Mouse (Mus musculus) lung, adult 2 months (tissue): Measurements from ENCODE around the gene Dcakd. TPM values are rescaled to one million over a fixed set of nuclear protein-coding genes. Genes with fewer than 3 reads are reported as not detected.

ENCODE experiments used
- DNase-seq: peaks from one replicate; pipeline ENCODE4 v3.0.0; 2022
- H3K4me1 ChIP-seq: fragments of 200-500 bp; 2 replicates; pipeline ENCODE4 v1.6.1; 2011; ENCODE audit warnings: low read length; ENCODE audit not compliant: control insufficient read depth, insufficient read depth
- H3K4me3 ChIP-seq: fragments of 200-500 bp; replicated peaks from 2 replicates; pipeline ENCODE3; 2011; ENCODE audit warnings: low read depth, mild to moderate bottlenecking, control low read depth, low read length; ENCODE audit errors: extremely low read depth
- CTCF ChIP-seq: fragments of 200-500 bp; IDR thresholded peaks from 2 replicates; pipeline ENCODE4 v1.5.1; 2011; ENCODE audit warnings: mild to moderate bottlenecking, low read length, control low read depth; ENCODE audit not compliant: insufficient read depth
- POLR2A ChIP-seq: fragments of 200-500 bp; IDR thresholded peaks from 2 replicates; pipeline ENCODE4 v1.6.1; 2011; ENCODE audit warnings: low read depth, mild to moderate bottlenecking, control low read depth, low read length, borderline replicate concordance; ENCODE audit errors: extremely low read depth
- WGBS: fragments of 180-500 bp; shearing (Covaris S2); methylation state at CpG from one replicate; pipeline ENCODE4 v1.1.7; 2018; 5-methylcytosine and 5-hydroxymethylcytosine counted together
- polyA plus RNA-seq: library from polyadenylated mRNA; depleted of rRNA; stranded (reverse); fragments of >200 nt; gene quantifications from 2 replicates; pipeline ENCODE4 v1.2.3, GENCODE M21; 2012

The Dcakd gene
- polyA plus RNA-seq, 1 experiment, result 54.4 TPM

DNA sequence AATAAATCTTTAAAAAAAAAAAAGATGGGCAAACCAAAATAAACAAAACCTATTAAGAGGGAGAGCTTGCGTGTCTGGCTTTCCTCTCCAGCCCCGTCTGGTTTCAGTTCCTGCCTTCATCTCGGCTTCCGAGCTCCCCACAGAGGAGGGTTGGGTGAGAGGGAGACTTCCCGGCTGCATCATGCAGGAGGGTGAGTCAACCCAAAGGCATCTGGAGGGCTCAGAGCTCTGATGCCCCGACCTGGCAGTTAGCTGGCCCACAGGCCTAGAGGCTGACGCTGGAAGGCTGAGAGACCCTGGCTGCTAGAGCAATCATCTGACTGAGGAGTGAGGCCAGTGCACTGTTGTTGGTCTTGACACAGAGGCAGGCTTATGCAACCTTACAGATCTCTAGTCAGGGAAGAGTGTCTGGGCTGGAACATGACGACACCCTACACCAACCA lies 23.1 kb upstream of the Dcakd start:
- 23% methylated on average over 8 of the region's 8 CpGs for WGBS
- TF ChIP-seq POLR2A (no peak), CTCF (no peak)
- DNase-seq, result peak; percentile 70
- peaks cover 9% of the 10 kb centered on the region for H3K4me1 ChIP-seq
- no peak overlapping the region for H3K4me3 ChIP-seq

DNA sequence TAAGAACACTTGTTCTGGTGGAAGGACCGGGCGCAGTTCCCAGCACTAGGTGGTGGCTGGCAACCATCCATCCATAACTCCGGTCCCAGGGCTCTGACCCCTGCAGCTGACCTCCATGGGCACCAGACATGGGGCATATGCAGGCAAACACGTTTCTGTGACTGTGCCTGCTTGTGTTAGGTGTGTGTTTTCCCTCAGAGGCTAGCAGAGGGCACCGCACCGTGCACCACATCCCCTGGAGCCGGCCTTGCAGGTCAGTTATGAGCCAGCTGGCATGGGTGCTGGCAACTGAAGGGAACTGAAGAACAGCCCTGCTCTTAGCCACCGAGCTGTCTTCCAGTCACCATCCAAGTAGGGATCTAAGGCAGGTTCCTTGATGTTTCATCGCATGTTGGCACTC lies 22.0 kb upstream of the Dcakd start:
- no peak for DNase-seq
- 62% methylated on average over 9 of the region's 9 CpGs for WGBS
- no peak for TF ChIP-seq CTCF
- no peak for TF ChIP-seq POLR2A
- Histone ChIP-seq H3K4me1 (peaks cover 9% of the 10 kb centered on the region), H3K4me3 (no peak overlapping the region)

DNA sequence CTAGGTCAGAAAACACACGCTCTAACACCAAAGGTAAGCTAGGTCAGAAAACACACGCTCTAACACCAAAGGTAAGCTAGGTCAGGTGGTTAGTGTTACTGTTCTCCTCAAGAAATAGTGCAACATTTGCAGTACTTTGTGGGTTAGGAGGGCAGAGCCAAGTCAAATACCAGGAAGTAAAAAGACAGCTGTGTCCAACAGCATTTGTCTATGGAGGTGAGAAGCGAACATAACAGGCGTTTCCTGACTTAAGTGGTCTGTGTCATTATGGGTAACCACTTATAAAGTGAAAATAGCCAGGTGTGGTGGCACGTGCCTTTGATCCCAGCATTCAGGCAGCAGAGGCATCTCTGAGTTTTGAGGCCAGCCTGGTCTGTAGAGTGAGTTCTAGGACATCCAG lies 21.5 kb upstream of the Dcakd start:
- no peak for DNase-seq
- peaks cover 9% of the 10 kb centered on the region for H3K4me1 ChIP-seq
- TF ChIP-seq CTCF (no peak), POLR2A (no peak)
- 75% methylated on average over 5 of the region's 5 CpGs for WGBS
- H3K4me3 ChIP-seq, result no peak overlapping the region

DNA sequence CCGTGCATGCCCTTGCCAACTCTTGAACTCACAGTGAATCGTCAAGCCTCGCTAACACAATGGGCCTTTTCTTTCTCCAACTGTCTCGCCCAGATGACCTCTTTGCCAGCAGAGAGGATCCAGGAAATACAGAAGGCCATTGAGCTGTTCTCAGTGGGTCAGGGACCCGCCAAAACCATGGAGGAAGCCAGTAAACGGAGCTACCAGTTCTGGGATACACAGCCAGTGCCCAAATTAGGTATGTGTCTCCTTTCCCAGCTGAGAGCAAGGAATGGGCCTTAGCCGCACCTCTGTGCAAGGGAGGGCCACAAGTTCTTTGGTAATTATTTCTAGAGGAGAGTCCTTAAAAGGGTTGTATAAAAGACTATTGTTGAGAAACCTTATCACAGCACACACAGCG lies 18.2 kb upstream of the Dcakd start:
- no peak for DNase-seq
- TF ChIP-seq POLR2A (no peak), CTCF (no peak)
- WGBS, result 59% methylated on average over 8 of the region's 8 CpGs
- peaks cover 5% of the 10 kb centered on the region for H3K4me1 ChIP-seq
- no peak overlapping the region for H3K4me3 ChIP-seq

DNA sequence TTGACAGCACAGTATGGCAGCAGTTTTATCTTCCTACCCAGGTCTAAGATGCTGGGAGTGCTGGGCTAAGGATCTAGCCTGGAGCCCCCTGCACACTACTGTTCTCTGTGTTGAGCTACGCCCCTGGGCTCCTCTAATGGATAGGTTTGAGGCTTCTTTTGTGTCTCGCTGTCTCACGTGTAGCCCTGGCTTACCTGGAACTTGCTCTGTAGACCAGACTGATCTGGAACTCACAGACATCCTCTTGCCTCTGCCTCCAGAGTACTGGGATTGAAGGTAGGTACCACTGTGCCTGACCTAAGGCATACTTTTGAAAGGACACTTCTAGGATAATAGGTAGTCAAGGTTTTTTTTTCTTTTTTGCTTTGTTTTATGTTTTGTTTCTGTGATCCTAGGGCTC lies 15.8 kb upstream of the Dcakd start:
- TF ChIP-seq POLR2A (no peak), CTCF (no peak)
- H3K4me3 ChIP-seq, result no peak overlapping the region
- 96% methylated on average over 3 of the region's 3 CpGs for WGBS
- DNase-seq, result no peak
- H3K4me1 ChIP-seq, result no peaks in the 10 kb centered on the region

DNA sequence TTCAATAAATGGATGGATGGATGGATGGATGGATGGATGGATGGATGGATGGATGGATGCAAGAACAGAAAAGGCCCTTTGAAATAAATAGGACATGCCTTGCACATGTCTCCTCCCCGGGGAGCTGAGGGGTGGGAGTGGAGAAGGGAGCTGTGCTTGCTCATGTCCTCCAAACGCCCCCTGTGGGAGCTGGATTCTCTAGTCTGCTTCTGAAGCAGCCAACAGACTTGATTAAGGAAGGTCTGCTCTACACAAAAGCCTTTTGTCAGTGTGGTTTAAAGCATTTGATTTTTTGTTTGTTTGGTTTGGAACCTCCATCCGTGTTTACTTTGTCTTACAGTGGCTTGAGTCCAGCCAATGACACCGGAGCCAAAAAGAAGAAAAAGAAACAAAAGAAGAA lies 14.7 kb upstream of the Dcakd start:
- H3K4me1 ChIP-seq, result peaks cover 1% of the 10 kb centered on the region; the same call in 1 of the 2 replicates
- DNase-seq, result no peak
- no peak overlapping the region for H3K4me3 ChIP-seq
- 43% methylated on average over 4 of the region's 4 CpGs for WGBS
- TF ChIP-seq CTCF, result no peak
- no peak for TF ChIP-seq POLR2A

DNA sequence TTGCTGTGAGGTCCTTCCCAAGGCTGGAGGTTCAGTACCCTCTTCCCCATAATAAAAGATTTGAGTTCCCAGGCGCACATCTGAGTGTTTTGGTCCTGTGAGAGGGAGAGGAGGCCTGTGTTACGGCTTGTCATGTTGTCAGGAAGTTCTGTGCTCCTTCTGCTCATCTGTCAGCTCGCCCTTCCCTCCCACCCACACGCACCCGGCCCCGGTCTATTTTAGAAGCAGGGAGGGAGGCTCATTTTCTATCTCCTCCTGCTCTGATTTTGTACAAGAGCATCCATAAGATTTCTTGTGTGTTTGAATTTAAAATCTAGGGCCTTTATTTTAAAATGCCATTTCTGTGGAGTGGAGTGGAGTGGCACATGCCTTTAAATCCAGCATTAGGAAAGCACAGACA lies 9.9 kb upstream of the Dcakd start:
- Histone ChIP-seq H3K4me1 (peaks cover 7% of the 10 kb centered on the region), H3K4me3 (no peak overlapping the region)
- TF ChIP-seq CTCF (no peak), POLR2A (no peak)
- WGBS, result 54% methylated on average over 6 of the region's 6 CpGs
- no peak for DNase-seq

DNA sequence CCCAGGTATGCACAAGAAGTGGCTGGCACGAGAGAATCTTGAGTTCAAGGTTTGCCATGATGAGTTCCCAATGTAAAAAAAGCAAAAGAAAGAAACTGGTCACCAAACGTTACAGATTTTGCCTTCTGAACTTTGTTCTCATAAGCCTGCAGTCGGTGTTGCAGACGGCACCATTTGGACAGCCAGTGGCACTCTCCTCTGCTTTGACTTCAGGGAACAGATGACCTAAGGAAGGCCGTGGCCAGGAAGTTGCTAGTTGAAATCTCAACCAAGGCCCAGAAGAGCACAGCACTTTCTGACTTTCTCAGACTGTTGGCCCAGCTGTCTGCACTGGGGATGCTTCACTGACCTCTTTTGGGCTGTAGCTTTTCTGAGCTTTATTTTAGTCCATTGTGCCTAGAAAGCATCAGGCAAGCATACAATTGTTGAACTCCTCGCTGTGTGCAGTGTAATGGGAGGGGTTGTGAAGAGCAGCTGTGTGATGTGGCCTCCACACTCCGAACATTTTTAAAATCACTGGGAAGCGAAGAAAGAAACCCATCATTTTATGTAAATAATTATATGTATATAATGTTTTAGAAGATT lies 8.8 kb upstream of the Dcakd start:
- DNase-seq, result no peak
- 79% methylated on average over 8 of the region's 8 CpGs for WGBS
- Histone ChIP-seq H3K4me1 (peaks cover 14% of the 10 kb centered on the region), H3K4me3 (no peak overlapping the region)
- no peak for TF ChIP-seq CTCF
- TF ChIP-seq POLR2A, result no peak

DNA sequence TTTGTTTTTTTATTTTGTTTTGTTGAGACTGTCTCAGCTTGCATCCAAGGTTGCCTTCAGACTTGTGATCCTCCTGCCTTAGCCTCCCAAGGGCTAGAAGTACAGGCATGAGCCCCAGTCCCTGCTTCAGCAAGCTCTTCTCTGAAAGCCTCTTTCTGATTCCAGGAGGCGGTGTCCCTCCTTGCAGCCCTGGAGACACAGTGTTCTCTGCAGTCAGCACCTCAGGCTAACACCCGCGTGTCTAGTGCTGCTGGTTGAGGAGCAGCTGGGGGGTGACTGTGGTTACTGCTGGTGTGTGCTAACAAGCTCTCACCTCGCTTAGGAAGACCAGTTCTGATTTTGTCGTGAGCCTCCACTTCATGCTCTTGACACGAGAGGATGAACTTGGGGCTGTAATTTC lies 6.9 kb upstream of the Dcakd start:
- no peak for DNase-seq
- TF ChIP-seq POLR2A, result no peak
- TF ChIP-seq CTCF, result no peak
- Histone ChIP-seq H3K4me1 (peaks cover 14% of the 10 kb centered on the region), H3K4me3 (no peak overlapping the region)
- WGBS, result 67% methylated on average over 6 of the region's 6 CpGs

DNA sequence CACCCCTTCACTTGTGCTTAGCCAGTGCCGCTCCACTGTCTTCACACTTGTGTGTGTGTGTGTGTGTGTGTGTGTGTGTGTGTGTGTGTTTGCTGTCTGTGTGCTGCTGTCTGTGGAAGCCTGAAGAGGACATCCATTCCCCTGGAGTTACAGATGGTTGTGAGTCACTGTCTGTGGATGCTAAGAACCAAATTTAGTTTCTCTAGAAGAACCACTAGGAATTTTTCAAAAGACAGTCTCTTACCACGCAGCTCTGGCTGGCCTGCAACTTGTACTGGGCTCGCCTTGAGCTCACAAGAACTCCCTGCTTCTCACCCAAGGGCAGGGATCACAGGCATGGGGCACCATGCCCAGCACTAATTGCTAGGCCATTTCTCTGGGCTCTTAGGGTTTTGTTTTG lies 4.9 kb upstream of the Dcakd start:
- no peak for TF ChIP-seq POLR2A
- no peak for TF ChIP-seq CTCF
- H3K4me1 ChIP-seq, result peaks cover 16% of the 10 kb centered on the region
- whole genome bisulfite sequencing, result 55% methylated on average over 3 of the region's 3 CpGs
- no peak overlapping the region for H3K4me3 ChIP-seq
- no peak for DNase-seq

DNA sequence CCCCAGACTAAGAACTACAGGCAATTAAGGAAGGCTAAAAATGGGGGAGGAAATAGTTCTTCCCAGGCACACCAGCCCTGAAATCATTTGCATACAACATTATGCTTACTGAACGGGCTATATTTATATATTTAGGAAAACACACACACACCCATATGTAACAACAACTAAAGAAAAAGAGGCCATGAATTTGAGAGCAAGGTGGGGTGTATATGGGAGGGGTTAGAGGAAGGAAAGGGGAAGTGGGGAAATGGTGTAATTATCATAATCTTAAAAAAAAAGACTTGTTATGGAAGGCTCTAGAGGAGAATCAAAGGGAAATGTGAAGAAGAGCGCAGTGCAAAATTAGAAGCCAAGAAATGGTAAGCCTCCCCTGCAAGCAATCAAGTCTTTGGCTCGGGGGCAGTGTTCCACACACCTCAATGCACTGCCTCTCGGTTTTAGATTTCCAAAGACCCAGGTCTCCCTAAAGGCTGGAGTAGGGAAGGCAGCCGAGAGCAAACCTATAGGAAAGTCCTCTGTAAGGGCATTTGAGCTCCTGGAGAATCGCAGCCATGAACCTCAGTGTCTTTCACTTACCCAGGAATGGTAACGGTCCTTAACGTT lies 460 bp downstream of the Dcakd start:
- no peak for DNase-seq

More for the DNA sequence above, 460 bp downstream of the Dcakd start:
- TF ChIP-seq POLR2A (no peak), CTCF (no peak)
- WGBS, result 11% methylated on average over 8 of the region's 8 CpGs
- Histone ChIP-seq H3K4me1 (peaks cover 7% of the 10 kb centered on the region), H3K4me3 (peak overlapping the region; percentile 82)
